Mouse (Mus musculus): ENCODE data around the gene Sccpdh. TPM values are rescaled to one million over a fixed set of nuclear protein-coding genes. Genes with fewer than 3 reads are reported as not detected.
"Not testable (repeated sequence)": the region's sequence is repeated elsewhere in the genome, so short reads cannot be mapped to it uniquely, and the experiment has no call there.

Gene Sccpdh
- polyA plus RNA-seq, 1 experiment from 2014 or later = 15.8 TPM

GRCm38 (mm10) chr1:179687966-179688365, 20.0 kb downstream of the Sccpdh start:
- WGBS (ENCODE audit: missing documents) = 100% methylated on average over 2 of the region's 3 CpGs
- Histone ChIP-seq H3K4me3 (ENCODE audit: inconsistent target) (no peak overlapping the region), H3K79me2 (ENCODE audit: inconsistent target) (no peaks in the 10 kb centered on the region)

GRCm38 (mm10) chr1:179688415-179688814, 20.4 kb downstream of the Sccpdh start:
- no peaks in the 10 kb centered on the region for H3K79me2 ChIP-seq (ENCODE audit: inconsistent target)
- WGBS (ENCODE audit: missing documents) = 95% methylated on average over 6 of the region's 6 CpGs
- no peak overlapping the region for H3K4me3 ChIP-seq (ENCODE audit: inconsistent target)
- no peaks in the 10 kb centered on the region for H3K36me3 ChIP-seq (ENCODE audit: inconsistent target)
- no peak overlapping the region for H3K27ac ChIP-seq

More at GRCm38 (mm10) chr1:179687966-179688365, 20.0 kb downstream of the Sccpdh start:
- no peak overlapping the region for H3K27ac ChIP-seq
- no peaks in the 10 kb centered on the region for H3K36me3 ChIP-seq (ENCODE audit: inconsistent target)

DNA sequence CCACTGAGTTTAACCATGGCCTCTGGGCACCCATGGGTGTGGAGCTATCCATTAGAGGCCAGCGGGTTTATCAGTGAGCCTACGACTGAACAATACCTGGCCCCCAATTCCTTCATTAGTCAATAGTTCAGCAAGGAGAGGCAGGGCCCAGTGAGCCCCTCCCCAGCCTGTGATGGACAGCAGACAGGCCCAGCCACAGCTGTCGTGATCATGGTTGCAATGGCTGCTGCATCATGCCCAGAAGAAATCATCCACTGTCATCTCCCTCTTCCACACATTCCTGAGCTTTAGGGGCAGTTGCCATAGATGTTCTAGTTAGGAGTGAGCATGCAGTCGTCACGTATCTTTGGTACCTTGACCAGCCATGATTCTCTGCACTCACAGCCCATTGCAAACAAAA, 20.9 kb downstream of the Sccpdh start:
- Histone ChIP-seq H3K36me3 (ENCODE audit: inconsistent target) (no peaks in the 10 kb centered on the region), H3K4me3 (ENCODE audit: inconsistent target) (no peak overlapping the region), H3K27ac (no peak overlapping the region), H3K79me2 (ENCODE audit: inconsistent target) (no peaks in the 10 kb centered on the region)
- WGBS (ENCODE audit: missing documents) = 83% methylated on average over 5 of the region's 5 CpGs

DNA sequence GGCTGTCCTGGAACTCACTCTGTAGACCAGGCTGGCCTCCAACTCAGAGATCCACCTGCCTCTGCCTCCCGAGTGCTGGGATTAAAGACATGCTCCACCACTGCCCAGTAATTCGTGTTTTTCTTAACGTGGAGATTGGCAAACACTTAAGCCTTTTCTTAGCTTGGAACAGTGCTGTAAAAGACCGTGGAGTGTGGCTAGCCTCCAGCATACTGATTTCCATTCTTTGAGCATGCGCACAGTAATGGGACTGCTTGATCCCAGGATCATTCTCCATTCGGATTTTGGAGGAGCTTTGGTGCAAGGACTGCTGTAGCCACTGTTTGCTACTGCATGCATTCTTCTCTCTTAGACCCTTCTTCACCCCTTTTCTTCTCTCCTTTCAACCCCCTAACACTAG, 21.5 kb downstream of the Sccpdh start:
- Histone ChIP-seq H3K4me3 (ENCODE audit: inconsistent target) (no peak overlapping the region), H3K79me2 (ENCODE audit: inconsistent target) (no peaks in the 10 kb centered on the region), H3K27ac (no peak overlapping the region), H3K36me3 (ENCODE audit: inconsistent target) (no peaks in the 10 kb centered on the region)
- 83% methylated on average over 6 of the region's 6 CpGs for WGBS (ENCODE audit: missing documents)

- H3K36me3 ChIP-seq (ENCODE audit: inconsistent target) = no peaks in the 10 kb centered on the region
- WGBS (ENCODE audit: missing documents) = 6% methylated on average over 3 of the region's 3 CpGs
- H3K79me2 ChIP-seq (ENCODE audit: inconsistent target) = no peaks in the 10 kb centered on the region
- H3K4me3 ChIP-seq (ENCODE audit: inconsistent target) = no peak overlapping the region
- no peak overlapping the region for H3K27ac ChIP-seq
Observed at GRCm38 (mm10) chr1:179704150-179704549, 36.1 kb downstream of the Sccpdh start.

DNA sequence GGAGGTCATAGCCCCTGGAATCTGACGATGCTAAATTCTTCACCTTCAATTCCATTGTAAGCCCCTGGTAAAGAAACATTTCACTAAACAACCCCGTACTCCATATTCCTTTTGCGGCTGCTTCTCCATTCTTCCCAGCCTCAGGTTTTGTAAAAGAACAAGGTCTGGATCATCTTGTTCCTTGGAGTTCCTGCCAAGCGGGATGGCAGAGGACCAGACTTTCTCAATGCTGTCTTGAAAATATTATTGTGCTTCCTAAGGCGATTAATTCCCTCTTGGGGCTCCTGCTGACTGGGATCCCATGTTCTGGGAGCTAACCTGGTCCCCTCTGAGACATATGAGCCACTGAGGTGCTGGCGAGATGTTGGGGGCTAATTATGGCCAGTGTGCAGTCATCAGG, 37.1 kb downstream of the Sccpdh start:
- WGBS (ENCODE audit: missing documents) = 96% methylated on average over 6 of the region's 6 CpGs
- no peak overlapping the region for H3K27ac ChIP-seq
- no peaks in the 10 kb centered on the region for H3K36me3 ChIP-seq (ENCODE audit: inconsistent target)
- no peak overlapping the region for H3K4me3 ChIP-seq (ENCODE audit: inconsistent target)
- H3K79me2 ChIP-seq (ENCODE audit: inconsistent target) = no peaks in the 10 kb centered on the region

GRCm38 (mm10) chr1:179709390-179709789, 41.4 kb downstream of the Sccpdh start:
- no peaks in the 10 kb centered on the region for H3K36me3 ChIP-seq (ENCODE audit: inconsistent target)
- 44% methylated on average over 6 of the region's 6 CpGs for WGBS (ENCODE audit: missing documents)
- no peaks in the 10 kb centered on the region for H3K79me2 ChIP-seq (ENCODE audit: inconsistent target)
- no peak overlapping the region for H3K27ac ChIP-seq
- H3K4me3 ChIP-seq (ENCODE audit: inconsistent target) = no peak overlapping the region

DNA sequence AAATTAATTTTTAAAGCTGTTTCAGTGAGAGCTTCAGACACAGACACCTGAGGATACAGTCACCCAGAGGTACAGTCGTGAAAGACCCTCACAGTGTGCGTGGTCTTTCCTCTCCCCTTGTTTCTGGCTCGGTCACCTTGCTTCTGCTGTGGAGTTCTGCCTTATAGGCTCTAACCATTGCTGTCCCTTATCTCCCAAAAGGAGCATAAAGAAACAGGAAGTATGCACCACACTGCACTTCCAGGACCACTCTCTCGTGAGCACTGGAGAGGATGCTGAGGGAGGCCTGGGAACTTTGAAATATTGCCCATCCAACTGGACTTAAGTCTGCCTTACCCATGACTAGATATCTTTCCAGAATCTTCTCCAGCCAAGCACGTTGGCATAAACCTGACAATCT, 42.7 kb downstream of the Sccpdh start:
- no peak overlapping the region for H3K27ac ChIP-seq
- H3K79me2 ChIP-seq (ENCODE audit: inconsistent target) = no peaks in the 10 kb centered on the region
- H3K36me3 ChIP-seq (ENCODE audit: inconsistent target) = no peaks in the 10 kb centered on the region
- 61% methylated on average over 5 of the region's 5 CpGs for WGBS (ENCODE audit: missing documents)
- H3K4me3 ChIP-seq (ENCODE audit: inconsistent target) = no peak overlapping the region

- 96% methylated on average over 7 of the region's 7 CpGs for WGBS (ENCODE audit: missing documents)
- Histone ChIP-seq H3K79me2 (ENCODE audit: inconsistent target) (no peaks in the 10 kb centered on the region), H3K27ac (no peak overlapping the region), H3K36me3 (ENCODE audit: inconsistent target) (no peaks in the 10 kb centered on the region), H3K4me3 (ENCODE audit: inconsistent target) (no peak overlapping the region)
Observed at GRCm38 (mm10) chr1:179712658-179713057, 44.6 kb downstream of the Sccpdh start.

- 97% methylated on average over 3 of the region's 3 CpGs for WGBS (ENCODE audit: missing documents)
- Histone ChIP-seq H3K79me2 (ENCODE audit: inconsistent target) (no peaks in the 10 kb centered on the region), H3K36me3 (ENCODE audit: inconsistent target) (no peaks in the 10 kb centered on the region), H3K27ac (no peak overlapping the region), H3K4me3 (ENCODE audit: inconsistent target) (no peak overlapping the region)
Observed at GRCm38 (mm10) chr1:179713367-179713766, 45.4 kb downstream of the Sccpdh start.

DNA sequence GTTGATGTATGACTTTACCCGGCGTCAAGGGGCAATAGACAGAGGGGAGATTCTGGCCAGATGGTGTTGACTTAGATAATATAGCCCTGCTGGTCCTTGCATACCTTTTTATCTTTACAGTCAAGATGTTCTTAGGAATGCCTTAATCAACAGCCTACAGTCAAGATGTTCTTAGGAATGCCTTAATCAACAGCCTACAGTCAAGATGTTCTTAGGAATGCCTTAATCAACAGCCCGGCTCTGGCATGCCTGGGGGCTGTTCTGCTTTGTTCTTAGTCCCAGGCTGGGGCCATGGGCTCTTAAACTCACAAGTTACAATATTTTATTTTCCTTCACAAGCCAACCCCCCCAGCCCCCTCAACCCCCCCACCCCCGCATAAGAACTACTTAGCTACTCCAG, 47.3 kb downstream of the Sccpdh start:
- no CpG with 5 or more reads among the region's 4 CpGs for WGBS (ENCODE audit: missing documents)
- H3K27ac ChIP-seq; H3K79me2 ChIP-seq (ENCODE audit: inconsistent target); H3K36me3 ChIP-seq (ENCODE audit: inconsistent target); H3K4me3 ChIP-seq (ENCODE audit: inconsistent target): not testable (repeated sequence)

- H3K27ac ChIP-seq = no peak overlapping the region
- 75% methylated on average over 4 of the region's 4 CpGs for WGBS (ENCODE audit: missing documents)
- no peaks in the 10 kb centered on the region for H3K79me2 ChIP-seq (ENCODE audit: inconsistent target)
- no peak overlapping the region for H3K4me3 ChIP-seq (ENCODE audit: inconsistent target)
- no peaks in the 10 kb centered on the region for H3K36me3 ChIP-seq (ENCODE audit: inconsistent target)
Observed at GRCm38 (mm10) chr1:179715786-179716185, 47.8 kb downstream of the Sccpdh start.

DNA sequence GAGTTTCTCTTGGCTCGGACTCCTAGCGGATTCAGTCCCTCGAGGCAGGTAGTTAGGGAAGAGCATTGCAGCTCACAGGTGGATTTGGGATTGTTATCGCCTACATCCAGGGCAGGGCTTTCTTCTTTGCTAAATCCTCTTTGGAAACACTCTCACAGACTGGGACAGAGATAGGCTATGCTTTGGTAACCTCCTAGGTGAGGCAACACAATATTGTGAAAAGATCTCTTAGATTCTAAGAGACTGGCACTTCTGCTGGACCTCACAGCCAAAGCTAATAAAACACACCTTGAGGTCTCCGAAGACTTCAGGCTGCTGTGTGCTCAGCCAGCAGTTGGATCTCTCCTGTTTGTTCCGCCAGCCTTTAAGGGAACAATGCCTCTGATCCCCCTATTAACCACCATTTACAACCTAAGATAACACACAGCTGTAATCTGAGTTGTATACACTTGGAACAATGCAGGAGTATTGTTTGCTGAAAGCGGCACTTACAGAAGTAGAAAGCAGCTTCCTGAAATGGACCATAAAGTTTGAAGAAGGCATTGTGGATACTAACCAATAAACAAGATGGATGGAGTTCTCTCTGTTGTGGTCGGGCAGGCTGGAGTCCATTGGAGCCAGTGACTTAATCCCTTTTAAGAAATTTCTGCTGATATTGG, 54.9 kb downstream of the Sccpdh start:
- no peaks in the 10 kb centered on the region for H3K36me3 ChIP-seq (ENCODE audit: inconsistent target)
- no peak overlapping the region for H3K4me3 ChIP-seq (ENCODE audit: inconsistent target)
- no peaks in the 10 kb centered on the region for H3K79me2 ChIP-seq (ENCODE audit: inconsistent target)
- no peak overlapping the region for H3K27ac ChIP-seq
- 85% methylated on average over 8 of the region's 8 CpGs for WGBS (ENCODE audit: missing documents)

DNA sequence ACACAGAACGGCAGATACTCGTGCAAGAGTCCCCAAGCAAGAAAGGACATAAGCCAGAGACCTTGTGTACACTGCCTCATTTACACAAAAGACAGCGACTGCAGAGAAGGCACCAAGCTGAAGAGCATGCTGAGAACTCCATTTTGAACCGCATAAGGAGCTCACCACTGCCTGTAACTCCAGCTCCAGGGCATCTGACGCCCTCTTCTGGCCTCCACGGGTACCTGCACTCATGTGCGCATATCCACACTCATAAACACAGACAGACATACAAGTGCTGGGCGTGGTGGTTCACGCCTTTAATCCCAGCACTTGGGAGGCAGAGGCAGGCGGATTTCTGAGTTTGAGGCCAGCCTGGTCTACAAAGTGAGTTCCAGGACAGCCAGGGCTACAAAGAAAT, 60.7 kb downstream of the Sccpdh start:
- Histone ChIP-seq H3K4me3 (ENCODE audit: inconsistent target) (no peak overlapping the region), H3K79me2 (ENCODE audit: inconsistent target) (no peaks in the 10 kb centered on the region), H3K27ac (no peak overlapping the region), H3K36me3 (ENCODE audit: inconsistent target) (no peaks in the 10 kb centered on the region)
- WGBS (ENCODE audit: missing documents) = 93% methylated on average over 9 of the region's 10 CpGs

- Histone ChIP-seq H3K4me3 (ENCODE audit: inconsistent target) (no peak overlapping the region), H3K27ac (no peak overlapping the region), H3K36me3 (ENCODE audit: inconsistent target) (no peaks in the 10 kb centered on the region), H3K79me2 (ENCODE audit: inconsistent target) (no peaks in the 10 kb centered on the region)
- 92% methylated on average over 3 of the region's 3 CpGs for WGBS (ENCODE audit: missing documents)
Observed at GRCm38 (mm10) chr1:179731391-179731790, 63.4 kb downstream of the Sccpdh start.
